Mouse (Mus musculus) intestine, embryonic 14.5 days (tissue): ENCODE measurements at regions not wholly inside any gene's neighbourhood (a gene's known extent, or its start where the extent isn't known, plus 50 kb on each side); places are given as distances from the start of the nearest gene placed in this dataset.

Experiments used
- ATAC-seq: fragments of 200-750 bp; cut with Nextera tagmentation; replicated peaks from 2 replicates; pipeline ENCODE4 v1.8.0; 2017; ENCODE audit warnings: low read depth, moderate number of reproducible peaks, moderate TSS enrichment, moderate library complexity; ENCODE audit not compliant: low FRiP score, low TSS enrichment
- DNase-seq: peaks from one replicate; pipeline ENCODE4 v3.0.0-alpha.2; 2018; ENCODE audit warnings: low spot score
- H3K27ac ChIP-seq: fragments of 300-500 bp; sonication (generic); 2 replicates; pipeline ENCODE4 v1.5.1; 2014; ENCODE audit warnings: low read depth, mild to moderate bottlenecking, control low read depth
- H3K27me3 ChIP-seq: fragments of 300-500 bp; sonication (generic); replicated peaks from 2 replicates; pipeline ENCODE4 v1.6.1; 2014; ENCODE audit warnings: low read length, control low read depth; ENCODE audit not compliant: control insufficient read depth, insufficient read depth
- H3K36me3 ChIP-seq: fragments of 300-500 bp; sonication (generic); 2 replicates; pipeline ENCODE4 v1.6.1; 2014; ENCODE audit warnings: low read length, control low read depth; ENCODE audit not compliant: control insufficient read depth, insufficient read depth
- H3K4me1 ChIP-seq: fragments of 300-500 bp; sonication (generic); replicated peaks from 2 replicates; pipeline ENCODE4 v1.6.1; 2014; ENCODE audit warnings: low read length, control low read depth, mixed read lengths; ENCODE audit not compliant: control insufficient read depth, insufficient read depth
- H3K4me2 ChIP-seq: fragments of 300-500 bp; sonication (generic); 2 replicates; pipeline ENCODE4 v1.6.1; 2014; ENCODE audit warnings: low read length
- H3K4me3 ChIP-seq: fragments of 300-500 bp; sonication (generic); 2 replicates; pipeline ENCODE4 v1.5.1; 2014; ENCODE audit warnings: low read depth, low read length, control low read depth, mixed read lengths
- H3K9ac ChIP-seq: fragments of 300-500 bp; sonication (generic); 2 replicates; pipeline ENCODE4 v1.6.1; 2014; ENCODE audit warnings: mild to moderate bottlenecking, low read length
- H3K9me3 ChIP-seq: fragments of 300-500 bp; sonication (generic); 2 replicates; pipeline ENCODE4 v1.6.1; 2016; ENCODE audit warnings: low read length, control low read depth; ENCODE audit not compliant: control insufficient read depth
- WGBS: fragments of 180-500 bp; shearing (Covaris S2); extraction: QIAGEN DNeasy Blood & Tissue Kit; methylation state at CpG from one replicate; pipeline ENCODE4 v1.1.7; 2014; 5-methylcytosine and 5-hydroxymethylcytosine counted together

DNA sequence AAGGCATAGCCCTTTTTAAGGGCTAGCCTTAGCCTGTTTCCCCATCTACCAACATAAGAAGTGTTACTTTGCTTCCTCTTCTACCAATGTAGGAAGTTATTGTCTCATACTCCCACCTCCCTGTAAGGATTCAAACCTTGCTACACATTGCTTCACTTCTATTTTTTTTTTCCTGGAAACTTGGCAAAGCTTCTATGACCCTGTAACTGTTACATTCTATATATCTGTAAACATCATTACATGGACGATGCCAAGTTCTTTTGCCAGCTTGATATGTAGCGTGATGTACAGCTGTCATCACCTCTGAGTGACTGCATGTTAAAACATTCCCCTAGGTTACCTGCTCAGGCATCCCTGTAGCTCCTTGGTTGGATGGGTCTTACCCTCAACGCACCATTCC is 114.1 kb upstream of the Pbx1 start:
- Histone ChIP-seq H3K36me3 (no peaks in the 10 kb centered on the region), H3K4me2 (no peak overlapping the region), H3K27me3 (no peaks in the 10 kb centered on the region), H3K4me1 (no peaks in the 10 kb centered on the region), H3K9me3 (no peaks in the 10 kb centered on the region), H3K27ac (no peak overlapping the region), H3K9ac (no peak overlapping the region), H3K4me3 (no peak overlapping the region)
- DNase-seq (no peak), ATAC-seq (no peak)
- 88% methylated on average over 3 of the region's 3 CpGs for WGBS

DNA sequence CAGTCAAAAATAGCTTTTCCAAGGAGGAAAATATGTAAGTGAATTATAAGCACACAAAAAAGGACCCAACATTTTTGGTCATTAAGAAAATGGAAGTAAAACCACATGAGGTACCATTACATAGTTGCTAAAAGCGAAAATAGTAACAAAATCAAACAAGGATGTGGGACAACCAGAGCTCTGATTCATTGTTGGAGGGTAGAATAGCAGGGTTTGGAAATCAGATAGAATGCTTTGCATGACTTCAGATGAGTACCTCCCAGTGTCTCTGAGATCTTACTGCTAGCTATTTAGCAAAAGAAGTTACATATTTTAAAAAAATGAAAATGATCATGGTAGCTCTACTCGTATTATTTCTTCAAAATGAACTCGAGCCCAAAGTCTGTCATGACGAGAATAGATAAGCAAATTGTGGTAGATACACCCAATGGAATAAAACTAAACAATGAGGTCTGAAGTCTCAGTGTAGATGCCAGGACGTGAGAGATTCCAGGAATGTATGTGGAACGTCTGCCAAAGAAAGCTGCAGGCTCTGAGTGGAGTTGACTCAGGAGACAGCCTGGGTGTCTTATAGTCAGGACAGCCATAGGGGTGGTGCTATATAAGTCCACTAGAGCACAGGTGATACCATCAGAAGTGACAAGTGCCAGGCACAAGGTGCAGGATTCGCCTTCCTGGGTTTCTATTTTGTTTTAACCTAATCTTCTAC is 113.2 kb upstream of the Pbx1 start:
- Histone ChIP-seq H3K36me3 (no peaks in the 10 kb centered on the region), H3K4me3 (no peak overlapping the region), H3K4me2 (no peak overlapping the region), H3K9me3 (no peaks in the 10 kb centered on the region), H3K4me1 (no peaks in the 10 kb centered on the region), H3K27me3 (no peaks in the 10 kb centered on the region), H3K9ac (no peak overlapping the region), H3K27ac (no peak overlapping the region)
- no peak for DNase-seq
- no peak for ATAC-seq
- 57% methylated on average over 7 of the region's 7 CpGs for WGBS

DNA sequence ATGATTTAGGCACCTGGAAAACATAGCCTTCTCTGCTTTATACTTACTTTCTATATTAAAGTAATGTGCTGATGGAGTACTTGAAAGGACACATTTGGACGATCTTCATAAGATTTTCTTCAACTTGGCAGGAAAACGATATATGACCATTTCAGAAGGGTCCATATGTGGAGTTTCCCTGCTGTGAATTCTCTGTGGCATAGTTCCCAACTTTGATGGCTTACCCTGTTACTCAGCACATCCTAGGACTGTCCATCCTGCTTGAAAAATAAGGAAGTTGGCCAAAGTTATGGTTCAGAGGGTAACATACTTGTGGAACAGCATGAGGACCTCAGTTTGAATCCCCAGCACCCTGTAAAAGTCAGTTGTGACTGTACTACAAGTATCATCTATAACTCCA is 109.2 kb upstream of the Pbx1 start:
- no peaks in the 10 kb centered on the region for H3K4me1 ChIP-seq
- no peaks in the 10 kb centered on the region for H3K36me3 ChIP-seq
- WGBS = 67% methylated on average over 2 of the region's 2 CpGs
- no peak overlapping the region for H3K4me2 ChIP-seq
- H3K27ac ChIP-seq = no peak overlapping the region
- ATAC-seq = no peak
- no peak for DNase-seq
- no peaks in the 10 kb centered on the region for H3K9me3 ChIP-seq
- no peaks in the 10 kb centered on the region for H3K27me3 ChIP-seq
- no peak overlapping the region for H3K4me3 ChIP-seq
- no peak overlapping the region for H3K9ac ChIP-seq

DNA sequence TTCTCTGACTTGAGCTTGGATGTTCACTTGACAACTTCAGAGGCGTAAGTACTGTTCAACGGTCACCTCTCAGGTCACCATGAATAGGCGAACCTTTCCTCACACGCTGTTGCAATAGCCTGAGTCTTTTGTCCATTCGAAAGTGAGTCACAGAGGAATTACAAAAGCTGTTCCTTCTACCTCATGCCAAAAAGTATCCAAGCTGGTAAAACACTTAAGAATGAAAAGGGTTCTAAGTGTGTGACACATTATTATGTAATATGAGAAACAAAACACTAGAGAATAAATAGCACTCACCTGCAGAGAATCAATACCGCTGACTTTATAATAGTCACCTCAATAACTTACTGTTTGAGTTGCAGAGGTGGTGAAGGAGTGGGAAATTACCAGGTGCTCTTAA is 86.0 kb upstream of the Pbx1 start:
- Histone ChIP-seq H3K27ac (no peak overlapping the region), H3K9me3 (no peaks in the 10 kb centered on the region), H3K4me2 (no peak overlapping the region), H3K27me3 (no peaks in the 10 kb centered on the region), H3K4me3 (no peak overlapping the region), H3K4me1 (no peaks in the 10 kb centered on the region), H3K9ac (no peak overlapping the region), H3K36me3 (no peaks in the 10 kb centered on the region)
- DNase-seq = no peak
- no peak for ATAC-seq
- 94% methylated on average over 6 of the region's 6 CpGs for WGBS

DNA sequence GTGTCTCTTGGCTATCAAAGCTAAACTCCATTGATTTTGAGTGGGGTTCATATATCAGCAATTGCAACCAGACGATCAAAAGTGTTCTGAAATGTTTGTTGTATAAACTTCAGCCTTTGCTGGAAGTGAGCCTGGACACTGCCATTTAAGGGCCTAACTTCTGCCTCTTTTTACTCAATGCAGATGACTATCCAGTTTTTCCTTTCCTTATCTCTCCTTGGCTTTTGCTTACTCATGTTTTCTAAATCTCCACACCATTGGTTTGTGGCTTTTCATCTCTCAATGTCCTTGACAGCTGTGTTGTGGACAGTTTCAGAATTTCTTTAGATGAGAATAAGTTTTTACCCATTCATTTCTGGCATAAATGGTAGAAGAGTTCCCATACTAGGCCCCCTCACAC is 74.3 kb upstream of the Pbx1 start:
- Histone ChIP-seq H3K4me3 (no peak overlapping the region), H3K4me1 (no peaks in the 10 kb centered on the region), H3K27me3 (no peaks in the 10 kb centered on the region), H3K27ac (no peak overlapping the region), H3K9ac (no peak overlapping the region), H3K36me3 (no peaks in the 10 kb centered on the region), H3K9me3 (no peaks in the 10 kb centered on the region), H3K4me2 (no peak overlapping the region)
- WGBS = 39% methylated on average over 1 of the region's 1 CpGs
- DNase-seq = no peak
- no peak for ATAC-seq

DNA sequence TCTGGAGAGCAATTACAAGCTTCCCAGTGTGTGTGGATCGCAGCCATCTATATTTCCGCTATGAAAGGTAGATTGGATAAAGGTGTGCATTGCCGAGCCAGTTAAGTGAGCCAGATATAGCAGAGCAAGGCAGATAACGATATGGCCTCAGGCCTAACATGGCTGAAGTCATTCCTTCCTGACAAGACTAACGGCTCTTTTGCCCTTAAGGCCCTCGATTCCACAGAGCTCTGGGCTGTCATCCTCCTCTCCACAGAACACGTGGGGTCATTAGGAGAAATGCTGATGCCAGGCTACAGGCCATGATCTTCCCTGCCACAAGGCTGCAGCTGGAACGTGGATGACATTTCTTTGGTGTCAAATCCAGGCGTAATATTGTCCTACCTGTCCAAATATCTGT is 72.7 kb upstream of the Pbx1 start:
- DNase-seq (no peak), ATAC-seq (no peak)
- Histone ChIP-seq H3K9me3 (no peaks in the 10 kb centered on the region), H3K9ac (no peak overlapping the region), H3K4me2 (no peak overlapping the region), H3K4me3 (no peak overlapping the region), H3K27ac (no peak overlapping the region), H3K27me3 (no peaks in the 10 kb centered on the region), H3K36me3 (no peaks in the 10 kb centered on the region), H3K4me1 (no peaks in the 10 kb centered on the region)
- WGBS = 70% methylated on average over 9 of the region's 9 CpGs

DNA sequence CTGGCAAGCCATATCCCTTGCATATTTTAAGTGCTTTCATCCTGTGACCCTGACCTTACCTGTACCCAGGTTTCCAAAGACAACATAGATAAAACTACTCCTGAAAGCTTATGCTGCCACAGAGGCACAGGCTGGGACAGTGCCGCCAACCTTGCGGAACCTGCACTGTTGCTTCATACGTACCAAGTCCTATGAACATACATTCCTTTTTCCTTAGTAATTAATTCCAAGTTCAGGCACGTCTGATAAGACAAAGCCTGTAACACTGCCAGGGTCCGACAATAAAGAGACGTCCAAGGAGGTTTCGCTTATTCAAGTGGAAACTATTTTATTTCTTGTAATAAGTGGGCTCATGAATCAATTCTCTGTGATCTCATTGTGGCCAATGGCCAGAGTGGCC is 70.2 kb upstream of the Pbx1 start:
- ATAC-seq (peak; percentile 55), DNase-seq (no peak)
- H3K4me2 ChIP-seq = no peak overlapping the region
- H3K36me3 ChIP-seq = no peaks in the 10 kb centered on the region
- H3K9ac ChIP-seq = no peak overlapping the region
- no peak overlapping the region for H3K4me3 ChIP-seq
- WGBS = 53% methylated on average over 7 of the region's 7 CpGs
- H3K4me1 ChIP-seq = no peaks in the 10 kb centered on the region
- no peaks in the 10 kb centered on the region for H3K27me3 ChIP-seq
- no peaks in the 10 kb centered on the region for H3K9me3 ChIP-seq
- no peak overlapping the region for H3K27ac ChIP-seq

DNA sequence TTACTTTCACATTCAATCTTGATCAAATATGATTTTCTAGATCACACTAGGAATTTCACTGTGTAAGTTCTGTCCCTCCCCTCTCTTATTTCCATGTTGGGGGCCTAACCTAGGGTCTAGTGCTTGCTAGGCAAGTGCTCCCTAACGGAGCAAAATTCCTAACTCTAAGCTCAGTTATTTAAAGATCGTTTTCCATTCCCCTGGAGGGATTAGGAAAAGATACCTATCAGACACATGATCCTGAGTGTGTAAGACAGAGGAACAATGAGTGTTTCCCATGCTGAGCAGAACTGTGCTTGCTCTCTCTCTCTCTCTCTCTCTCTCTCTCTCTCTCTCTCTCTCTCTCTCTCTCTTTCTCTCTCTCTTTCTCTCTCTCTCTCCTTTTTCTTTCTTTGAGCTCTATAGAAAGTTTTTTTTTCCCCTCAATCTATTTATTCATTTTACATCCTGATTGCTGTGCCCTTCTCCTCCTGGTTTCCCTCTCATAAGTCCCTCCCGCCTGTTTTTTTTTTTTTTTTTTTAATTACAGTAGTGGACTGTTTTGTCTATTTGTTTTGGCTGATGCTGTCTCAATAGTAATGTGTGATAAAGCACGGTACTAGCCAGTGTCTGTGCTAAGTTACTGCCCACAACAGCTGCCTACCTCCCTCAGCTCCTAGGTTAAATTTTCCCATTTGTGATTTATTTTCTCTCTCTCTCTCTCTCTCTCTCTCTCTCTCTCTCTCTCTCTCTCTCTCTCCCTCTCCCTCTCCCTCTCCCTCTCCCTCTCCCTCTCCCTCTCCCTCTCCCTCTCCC is 69.5 kb upstream of the Pbx1 start:
- DNase-seq (no peak), ATAC-seq (no peak)
- no peak overlapping the region for H3K9ac ChIP-seq
- H3K4me2 ChIP-seq = no peak overlapping the region
- no peak overlapping the region for H3K27ac ChIP-seq
- H3K4me3 ChIP-seq = no peak overlapping the region
- H3K27me3 ChIP-seq = no peaks in the 10 kb centered on the region
- no peaks in the 10 kb centered on the region for H3K9me3 ChIP-seq
- no peaks in the 10 kb centered on the region for H3K4me1 ChIP-seq
- WGBS = 45% methylated on average over 4 of the region's 4 CpGs
- no peaks in the 10 kb centered on the region for H3K36me3 ChIP-seq

DNA sequence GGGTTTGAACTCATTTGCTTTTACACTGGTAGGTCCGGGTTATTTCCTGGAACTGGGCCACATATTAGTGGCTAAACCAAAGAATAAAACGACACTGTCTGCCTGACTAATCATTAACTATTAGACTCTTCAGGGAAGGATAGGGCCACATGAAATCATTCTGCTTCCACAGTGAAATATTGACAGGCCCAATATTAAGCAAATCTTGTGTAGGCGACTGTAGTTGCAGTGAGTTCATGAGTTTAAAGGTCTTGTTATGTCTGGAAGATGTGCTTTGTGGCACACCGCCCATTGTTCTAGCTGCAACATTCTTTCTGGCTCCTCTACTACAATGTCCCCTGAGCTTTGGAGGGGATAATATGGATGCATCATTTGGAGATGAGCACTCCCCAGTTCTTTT is 65.7 kb upstream of the Pbx1 start:
- WGBS = 72% methylated on average over 4 of the region's 4 CpGs
- ATAC-seq (no peak), DNase-seq (no peak)
- Histone ChIP-seq H3K4me3 (no peak overlapping the region), H3K4me2 (no peak overlapping the region), H3K27ac (no peak overlapping the region), H3K27me3 (no peaks in the 10 kb centered on the region), H3K9me3 (no peaks in the 10 kb centered on the region), H3K9ac (no peak overlapping the region), H3K4me1 (0 out of 2 replicates have a peak, but pooled peaks cover 3% of the 10 kb centered on the region), H3K36me3 (no peaks in the 10 kb centered on the region)
